Mouse (Mus musculus) stomach, postnatal 0 days (tissue): ENCODE measurements around the gene Vmn2r63.
"Not testable (repeated sequence)": the region's sequence is repeated elsewhere in the genome, so short reads cannot be mapped to it uniquely, and the experiment has no call there.

ENCODE experiments used
- CTCF ChIP-seq: IDR thresholded peaks from 2 replicates; pipeline ENCODE4 v1.5.1; 2016; ENCODE audit warnings: antibody characterized with exemption, low read depth, mild to moderate bottlenecking, moderate library complexity
- EP300 ChIP-seq: optimal IDR thresholded peaks from 2 replicates; pipeline ENCODE3; 2016; ENCODE audit warnings: antibody characterized with exemption

DNA sequence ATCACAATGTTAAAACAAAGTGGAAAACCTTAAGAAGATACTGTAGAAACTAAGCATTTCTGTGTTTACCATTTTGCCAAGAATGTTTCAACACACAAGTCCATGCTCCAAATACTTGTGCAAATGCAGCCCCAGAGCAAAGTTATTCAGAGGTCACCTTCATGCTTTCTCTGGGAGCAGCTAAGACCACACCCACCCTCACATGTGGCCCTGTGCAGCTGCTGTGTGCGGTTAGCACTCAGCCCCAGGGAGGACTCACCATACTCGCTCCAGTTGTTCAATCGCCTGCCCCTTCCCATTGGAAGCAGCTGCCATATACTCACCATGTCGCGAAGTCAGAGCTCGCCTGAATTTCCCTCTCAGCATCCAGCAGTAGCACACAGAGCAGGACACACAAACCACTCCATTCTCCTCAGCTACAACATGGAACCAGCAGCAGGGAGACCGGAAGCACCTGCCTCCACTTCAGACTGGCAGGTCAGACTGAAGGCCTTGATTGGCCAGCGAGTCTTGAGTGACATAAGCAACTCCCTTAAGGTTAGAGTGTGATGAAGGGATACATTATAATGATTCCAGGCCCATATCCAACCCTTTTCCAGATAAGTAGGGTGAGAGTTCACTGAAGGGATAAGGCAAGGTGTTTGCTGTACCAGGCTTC, 66.7 kb downstream of the Vmn2r63 start, which contains the start of gene Gm2381:
- TF ChIP-seq CTCF, EP300: not testable (repeated sequence)
